Mouse (Mus musculus) liver, postnatal 0 days (tissue): ENCODE measurements around the gene Snrpd2. TPM values are rescaled to one million over a fixed set of nuclear protein-coding genes. Genes with fewer than 3 reads are reported as not detected.
A peak's percentile ranks its signal among the peaks of the same experiment; 100 is the strongest.

ENCODE experiments used
- ATAC-seq: fragments of 200-750 bp; cut with Nextera tagmentation; 2 replicates; pipeline ENCODE4 v1.8.0; 2017; ENCODE audit warnings: mild to moderate bottlenecking, moderate library complexity
- DNase-seq: peaks from one replicate; pipeline ENCODE4 v3.0.0-alpha.2; 2016
- H3K27ac ChIP-seq: fragments of 300-500 bp; sonication (generic); 2 replicates; pipeline ENCODE4 v1.5.1; 2014; ENCODE audit warnings: antibody characterized with exemption, moderate library complexity, mild to moderate bottlenecking, low read depth
- H3K27me3 ChIP-seq: fragments of 300-500 bp; sonication (generic); 2 replicates; pipeline ENCODE4 v1.6.1; 2014; ENCODE audit warnings: low read length, control low read depth, mixed read lengths; ENCODE audit not compliant: insufficient read depth
- H3K36me3 ChIP-seq: fragments of 300-500 bp; sonication (generic); replicated peaks from 2 replicates; pipeline ENCODE4 v1.6.1; 2014; ENCODE audit warnings: mild to moderate bottlenecking, control low read depth, low read length, moderate library complexity, mixed read lengths; ENCODE audit not compliant: insufficient read depth
- H3K4me1 ChIP-seq: fragments of 300-500 bp; sonication (generic); 2 replicates; pipeline ENCODE4 v1.6.1; 2014; ENCODE audit warnings: antibody characterized with exemption, mild to moderate bottlenecking, control low read depth; ENCODE audit not compliant: insufficient read depth
- H3K4me2 ChIP-seq: fragments of 300-500 bp; sonication (generic); 2 replicates; pipeline ENCODE4 v1.6.1; 2014; ENCODE audit warnings: low read depth, mild to moderate bottlenecking, low read length, moderate library complexity, mixed read lengths
- H3K4me3 ChIP-seq: fragments of 300-500 bp; sonication (generic); 2 replicates; pipeline ENCODE4 v1.5.1; 2014; ENCODE audit warnings: low read depth, low read length
- H3K9ac ChIP-seq: fragments of 300-500 bp; sonication (generic); replicated peaks from 2 replicates; pipeline ENCODE4 v1.6.1; 2014; ENCODE audit warnings: mild to moderate bottlenecking, moderate library complexity
- H3K9me3 ChIP-seq: fragments of 300-500 bp; sonication (generic); 2 replicates; pipeline ENCODE4 v1.6.1; 2016; ENCODE audit warnings: mild to moderate bottlenecking, control low read depth, low read length, mixed read lengths
- CTCF ChIP-seq: sonication (generic); IDR thresholded peaks from 2 replicates; pipeline ENCODE4 v1.5.1; 2016; ENCODE audit warnings: antibody characterized with exemption, low read depth
- EP300 ChIP-seq: IDR thresholded peaks from 2 replicates; pipeline ENCODE4 v1.6.1; 2016; ENCODE audit warnings: antibody characterized with exemption, low read depth, mild to moderate bottlenecking
- WGBS: fragments of 180-500 bp; shearing (Covaris S2); extraction: QIAGEN DNeasy Blood & Tissue Kit; methylation state at CpG from one replicate; pipeline ENCODE4 v1.1.7; 2014; ENCODE audit not compliant: insufficient replicate concordance; 5-methylcytosine and 5-hydroxymethylcytosine counted together
- polyA plus RNA-seq: library from polyadenylated mRNA; unstranded; fragments of >200 nt; fragmentation: Nextera tagmentation; extraction: Ambion mirVana; gene quantifications from 2 replicates; pipeline ENCODE4 v1.2.1, GENCODE M21; 2015

Gene Snrpd2
- polyA plus RNA-seq, 1 experiment from 2014 or later, result 41.0 TPM

DNA sequence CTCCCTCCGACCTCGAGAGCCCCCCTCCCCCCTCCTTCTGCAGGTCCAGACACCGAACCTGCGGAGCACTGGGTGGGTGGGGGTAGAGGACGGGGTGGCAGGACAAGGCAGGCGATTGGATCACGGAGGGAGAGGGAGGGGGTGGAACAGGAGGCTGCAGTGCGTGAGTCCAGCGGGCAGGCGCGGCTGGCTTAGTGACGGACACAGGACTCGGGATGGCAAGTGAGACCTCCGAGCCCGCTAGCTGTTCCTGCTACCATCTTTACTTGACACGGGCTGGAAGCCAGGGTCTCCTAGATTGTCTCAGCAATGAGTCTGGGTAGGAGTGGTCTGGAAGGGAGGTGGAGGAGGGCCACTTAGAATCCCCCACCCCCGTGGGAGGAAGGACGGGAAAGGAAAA is 28.5 kb downstream of the Snrpd2 start:
- DNase-seq, result no peak
- Histone ChIP-seq H3K4me2 (no peak overlapping the region), H3K27ac (no peak overlapping the region), H3K27me3 (peaks cover 51% of the 10 kb centered on the region), H3K4me1 (peaks cover 28% of the 10 kb centered on the region), H3K9ac (no peak overlapping the region), H3K36me3 (no peaks in the 10 kb centered on the region), H3K9me3 (no peaks in the 10 kb centered on the region), H3K4me3 (0 out of 2 replicates have a peak overlapping the region, but pooled peaks have one; percentile 1)
- no peak for ATAC-seq
- TF ChIP-seq CTCF, result no peak
- no peak for TF ChIP-seq EP300
- WGBS, result 20% methylated on average over 18 of the region's 18 CpGs

- H3K4me3 ChIP-seq, result 0 out of 2 replicates have a peak overlapping the region, but pooled peaks have one; percentile 4
- DNase-seq, result peak; percentile 84
- H3K27me3 ChIP-seq, result peaks cover 51% of the 10 kb centered on the region
- H3K36me3 ChIP-seq, result no peaks in the 10 kb centered on the region
- ATAC-seq, result no peak
- H3K9me3 ChIP-seq, result no peaks in the 10 kb centered on the region
- peak overlapping the region; percentile 30; the same call in 1 of the 2 replicates for H3K4me2 ChIP-seq
- no peak overlapping the region for H3K9ac ChIP-seq
- peaks cover 28% of the 10 kb centered on the region for H3K4me1 ChIP-seq
- TF ChIP-seq CTCF (peak; percentile 89), EP300 (no peak)
- H3K27ac ChIP-seq, result no peak overlapping the region
- 5% methylated on average over 27 of the region's 27 CpGs for WGBS
These were observed 29.0 kb downstream of the Snrpd2 start for GRCm38 (mm10) chr7:19178443-19179092.

- H3K4me3 ChIP-seq, result 0 out of 2 replicates have a peak overlapping the region, but pooled peaks have one; percentile 4
These were observed 29.7 kb downstream of the Snrpd2 start for GRCm38 (mm10) chr7:19179173-19179572.

GRCm38 (mm10) chr7:19179936-19180335 is 30.4 kb downstream of the Snrpd2 start:
- H3K36me3 ChIP-seq, result no peaks in the 10 kb centered on the region
- peaks cover 49% of the 10 kb centered on the region for H3K27me3 ChIP-seq
- 39% methylated on average over 6 of the region's 6 CpGs for WGBS
- H3K9me3 ChIP-seq, result no peaks in the 10 kb centered on the region
- ATAC-seq, result no peak
- no peak overlapping the region for H3K4me2 ChIP-seq
- H3K4me3 ChIP-seq, result no peak overlapping the region
- no peak for DNase-seq
- peaks cover 28% of the 10 kb centered on the region for H3K4me1 ChIP-seq
- no peak overlapping the region for H3K27ac ChIP-seq
- H3K9ac ChIP-seq, result no peak overlapping the region
- TF ChIP-seq CTCF, result no peak
- no peak for TF ChIP-seq EP300

More at GRCm38 (mm10) chr7:19179173-19179572, 29.7 kb downstream of the Snrpd2 start:
- 2% methylated on average over 30 of the region's 32 CpGs for WGBS
- peak; percentile 26 for ATAC-seq
- Histone ChIP-seq H3K27me3 (peaks cover 49% of the 10 kb centered on the region), H3K9me3 (no peaks in the 10 kb centered on the region), H3K36me3 (no peaks in the 10 kb centered on the region), H3K4me1 (peaks cover 28% of the 10 kb centered on the region), H3K27ac (no peak overlapping the region), H3K4me2 (no peak overlapping the region; the same call in 1 of the 2 replicates), H3K9ac (no peak overlapping the region)
- peak; percentile 72 for DNase-seq
- TF ChIP-seq EP300, result no peak
- peak; percentile 77 for TF ChIP-seq CTCF

GRCm38 (mm10) chr7:19180862-19181429 is 31.4 kb downstream of the Snrpd2 start:
- H3K4me1 ChIP-seq, result peaks cover 28% of the 10 kb centered on the region
- ATAC-seq, result peak; percentile 70

GRCm38 (mm10) chr7:19184250-19184649 is 34.7 kb downstream of the Snrpd2 start:
- Histone ChIP-seq H3K4me3 (no peak overlapping the region), H3K36me3 (no peaks in the 10 kb centered on the region), H3K9ac (no peak overlapping the region), H3K4me1 (peaks cover 26% of the 10 kb centered on the region), H3K27me3 (peaks cover 10% of the 10 kb centered on the region), H3K27ac (no peak overlapping the region), H3K9me3 (no peaks in the 10 kb centered on the region), H3K4me2 (no peak overlapping the region)
- ATAC-seq (no peak), DNase-seq (no peak)
- TF ChIP-seq EP300 (no peak), CTCF (no peak)
- 75% methylated on average over 2 of the region's 2 CpGs for WGBS

More at GRCm38 (mm10) chr7:19180862-19181429, 31.4 kb downstream of the Snrpd2 start:
- Histone ChIP-seq H3K9ac (peak overlapping the region; percentile 74), H3K4me3 (peak overlapping the region; percentile 70), H3K4me2 (peak overlapping the region; percentile 91), H3K27me3 (peaks cover 42% of the 10 kb centered on the region), H3K9me3 (no peaks in the 10 kb centered on the region), H3K36me3 (no peaks in the 10 kb centered on the region), H3K27ac (peak overlapping the region; percentile 44)
- no peak for TF ChIP-seq EP300
- 0 out of 2 replicates have a peak, but pooled peaks have one; percentile 6 for TF ChIP-seq CTCF
- WGBS, result under 1% methylated on average over 27 of the region's 27 CpGs
- peak; percentile 74 for DNase-seq
